Mouse (Mus musculus): ENCODE data around the gene Yipf7. TPM values are rescaled to one million over a fixed set of nuclear protein-coding genes. Genes with fewer than 3 reads are reported as not detected.
A peak's percentile ranks its signal among the peaks of the same experiment; 100 is the strongest.

Gene Yipf7
- total RNA-seq (2021), result under 1 TPM in 1 of 2 experiments, not detected in 1; 0.26 TPM
- long read RNA-seq, experiment 1, result 0 reads
- long read RNA-seq, experiment 2, partial matches to known transcripts, result 0 of 2 reads
- long read RNA-seq, experiment 2, other reads (novel, unspliced or antisense), result 0 of 2 reads

DNA sequence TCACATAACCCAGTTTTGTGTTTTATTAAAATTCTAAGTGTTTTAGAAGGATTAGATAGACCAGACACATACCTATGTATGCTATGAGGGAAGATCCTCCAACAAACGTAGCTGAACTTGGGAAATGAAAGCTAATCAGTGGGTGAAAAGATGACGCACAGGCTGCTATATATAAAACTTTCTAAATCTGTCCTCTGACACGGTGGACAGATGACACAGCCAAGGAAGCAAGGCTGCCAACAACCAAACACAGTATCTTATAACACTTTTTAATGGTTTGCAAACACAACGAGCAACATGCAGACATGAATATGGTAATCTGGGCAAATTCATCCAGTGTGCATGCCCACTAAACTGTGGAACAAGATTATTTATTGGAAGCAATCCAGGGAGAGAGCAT is at the start of gene Yipf7:
TSS of gene Yipf7 (minus strand) at position 160 of the 400 bp plus-strand sequence.
- no peak for DNase-seq (ENCODE audit: low spot score in 2 of 2)

DNA sequence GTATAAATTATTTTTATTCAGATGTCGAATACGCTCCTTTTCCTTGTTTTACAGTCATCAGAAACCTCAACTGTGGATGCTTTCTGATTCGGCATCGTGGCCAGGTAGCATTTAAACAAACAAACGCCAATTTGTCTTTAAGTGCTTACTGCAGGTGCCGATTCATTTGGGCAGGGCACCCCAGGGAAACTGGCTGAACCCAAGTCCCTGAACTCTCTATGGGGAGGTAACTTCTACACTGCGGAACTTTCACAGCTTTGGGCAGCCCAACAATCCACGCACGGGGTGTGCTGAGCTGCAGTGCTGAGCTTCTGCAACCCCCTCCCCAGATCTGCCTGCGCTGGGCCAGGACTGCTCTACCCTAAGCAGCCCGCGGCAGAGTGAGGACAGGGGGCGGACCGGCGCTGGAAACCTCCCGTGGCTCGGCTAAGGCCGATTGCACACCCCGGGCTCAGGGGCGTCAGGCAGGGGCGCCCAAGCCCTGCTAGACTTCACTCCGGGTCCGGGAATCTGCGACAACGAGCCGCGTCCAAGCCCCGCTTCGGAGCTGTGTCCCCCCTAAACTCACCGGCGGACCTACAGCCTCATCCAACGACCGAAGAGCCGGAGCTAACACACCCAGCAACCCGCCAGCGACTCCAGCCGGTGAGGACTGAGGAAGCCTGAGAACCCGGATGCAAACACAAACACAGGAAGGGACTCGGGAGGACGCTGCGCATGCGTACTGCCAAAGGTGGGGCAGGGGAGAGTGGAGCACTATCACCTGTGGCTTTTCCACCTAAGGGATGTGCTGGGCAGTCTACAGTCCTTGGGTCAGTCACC is 49.4 kb upstream of the Yipf7 start, which contains the start of gene Gnpda2:
TSS of gene Gnpda2 (minus strand) at position 701 of the 822 bp plus-strand sequence.
- DNase-seq (ENCODE audit: low spot score in 2 of 2), result peak; percentile 69

DNA sequence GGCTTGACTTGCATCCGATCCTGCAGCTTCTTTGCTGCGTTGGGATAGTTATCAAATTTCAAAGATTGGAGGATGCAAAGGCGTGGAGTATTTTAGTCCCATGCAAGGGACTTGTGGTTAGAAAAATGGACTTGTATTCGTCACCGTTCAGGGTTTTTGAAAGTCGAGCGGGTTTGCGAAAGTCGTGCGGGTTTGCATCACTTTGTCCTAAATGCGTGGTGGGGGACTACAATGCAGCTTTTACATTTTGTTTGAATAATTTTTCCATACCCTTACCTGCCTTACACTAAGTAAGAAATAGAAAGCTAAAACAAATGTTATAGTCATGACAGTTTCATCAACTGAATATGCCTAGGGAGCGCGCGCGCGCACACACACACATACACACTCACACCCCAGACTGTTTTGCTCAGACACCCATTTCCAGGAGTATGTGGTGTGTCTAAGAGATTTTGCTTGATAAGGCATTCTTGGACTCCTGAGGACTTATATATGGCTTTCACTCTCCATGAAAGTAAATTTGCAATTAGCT is 15.0 kb upstream of the Yipf7 start:
- no peak for DNase-seq (ENCODE audit: low spot score in 2 of 2)

DNA sequence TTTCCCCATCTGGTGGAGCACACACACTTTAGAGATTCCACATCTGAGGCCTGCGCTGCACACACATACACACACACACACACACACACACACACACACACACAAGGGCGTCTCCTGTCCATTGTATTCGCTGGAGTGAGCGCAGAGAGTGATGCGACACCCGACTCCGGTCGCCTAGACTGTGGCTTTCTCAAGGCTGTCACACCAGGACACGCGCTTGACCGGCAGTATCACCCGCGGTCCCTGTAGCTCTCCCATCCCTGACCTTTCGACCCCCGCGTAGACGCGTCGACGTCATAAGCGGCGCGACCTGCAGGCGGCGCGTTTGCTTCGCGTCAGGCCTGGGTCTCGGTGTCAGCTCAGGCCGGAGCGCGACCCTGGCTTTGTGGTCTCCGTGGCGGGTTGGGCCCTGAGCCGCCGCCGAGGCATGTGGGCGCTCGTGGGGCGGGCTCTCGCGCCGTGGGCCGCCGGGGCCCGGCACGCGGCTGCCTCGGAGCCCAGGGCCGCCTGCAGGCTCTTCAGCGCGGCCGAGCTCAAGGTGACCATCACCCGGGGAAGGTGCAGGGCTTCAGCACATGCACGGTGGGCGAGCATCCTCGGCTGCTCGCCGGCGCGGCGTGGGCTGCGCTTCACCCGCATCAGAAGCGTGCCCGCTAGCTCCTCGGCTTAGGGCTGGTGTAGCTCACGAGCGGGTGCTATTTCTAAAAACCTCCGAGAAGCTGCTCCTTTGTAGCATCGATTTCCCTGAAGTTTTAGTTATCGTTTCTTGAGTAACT is 14.4 kb upstream of the Yipf7 start, which contains the start of gene Guf1:
TSS of gene Guf1 (plus strand) at position 296 of the 776 bp plus-strand sequence.
- DNase-seq (ENCODE audit: low spot score in 2 of 2), result peak; percentile 98

DNA sequence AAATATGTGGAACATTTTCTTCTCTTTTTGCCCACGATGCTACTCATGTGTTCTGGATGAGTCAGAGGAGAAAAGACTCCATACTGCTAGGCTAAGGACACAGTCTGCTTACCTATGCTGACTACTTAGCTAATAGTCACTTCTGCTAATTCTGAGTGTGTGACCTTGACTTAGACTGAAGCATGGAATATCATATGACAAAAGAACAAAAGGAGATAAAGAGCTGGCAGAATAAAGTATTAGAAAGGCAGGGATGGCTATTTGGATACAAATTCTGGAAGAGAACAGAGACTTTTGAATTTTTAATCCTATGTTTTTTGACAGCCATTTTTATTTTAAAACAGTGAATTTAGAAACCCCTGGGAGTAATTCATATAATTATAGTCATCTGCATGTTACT is 768 bp downstream of the Yipf7 start:
- DNase-seq (ENCODE audit: low spot score in 2 of 2), result no peak

DNA sequence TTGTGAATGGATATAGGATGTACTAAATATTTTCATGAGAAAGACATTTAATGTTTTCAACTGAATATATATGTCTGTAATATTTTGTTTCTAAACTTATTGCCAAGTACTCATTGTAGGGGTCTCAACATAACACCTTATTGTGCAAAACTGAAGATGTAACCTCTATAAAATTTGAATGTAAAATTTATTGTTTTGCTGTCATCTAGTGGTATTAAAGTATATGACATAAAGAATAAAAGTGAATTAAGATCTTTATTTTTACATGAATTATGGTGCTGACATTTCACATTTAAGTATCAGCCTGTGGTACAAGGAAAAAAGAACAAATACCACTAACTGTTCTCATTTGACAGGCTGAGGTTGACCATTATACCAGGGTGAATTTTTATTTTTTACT is 18.5 kb downstream of the Yipf7 start:
- DNase-seq (ENCODE audit: low spot score in 2 of 2), result no peak

DNA sequence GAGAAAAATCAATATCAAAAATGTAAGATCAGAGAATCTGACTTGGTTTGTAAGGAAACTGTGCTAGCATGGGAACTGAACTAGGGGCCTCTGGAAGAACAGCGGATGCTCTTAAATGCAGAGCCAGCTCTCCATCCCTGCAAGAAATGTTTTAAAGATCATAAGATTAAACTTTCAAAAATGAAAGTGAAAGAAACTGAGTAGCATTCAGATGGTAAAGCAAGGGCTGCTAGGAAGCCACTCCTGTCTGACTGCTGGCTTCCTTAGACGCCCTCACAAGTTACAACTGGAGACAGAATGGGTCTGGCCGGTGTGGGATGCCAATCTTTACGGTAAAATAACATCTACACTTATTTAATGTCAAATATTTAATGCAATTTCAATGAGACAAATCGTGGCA is 20.4 kb downstream of the Yipf7 start:
- no peak for DNase-seq (ENCODE audit: low spot score in 2 of 2)

DNA sequence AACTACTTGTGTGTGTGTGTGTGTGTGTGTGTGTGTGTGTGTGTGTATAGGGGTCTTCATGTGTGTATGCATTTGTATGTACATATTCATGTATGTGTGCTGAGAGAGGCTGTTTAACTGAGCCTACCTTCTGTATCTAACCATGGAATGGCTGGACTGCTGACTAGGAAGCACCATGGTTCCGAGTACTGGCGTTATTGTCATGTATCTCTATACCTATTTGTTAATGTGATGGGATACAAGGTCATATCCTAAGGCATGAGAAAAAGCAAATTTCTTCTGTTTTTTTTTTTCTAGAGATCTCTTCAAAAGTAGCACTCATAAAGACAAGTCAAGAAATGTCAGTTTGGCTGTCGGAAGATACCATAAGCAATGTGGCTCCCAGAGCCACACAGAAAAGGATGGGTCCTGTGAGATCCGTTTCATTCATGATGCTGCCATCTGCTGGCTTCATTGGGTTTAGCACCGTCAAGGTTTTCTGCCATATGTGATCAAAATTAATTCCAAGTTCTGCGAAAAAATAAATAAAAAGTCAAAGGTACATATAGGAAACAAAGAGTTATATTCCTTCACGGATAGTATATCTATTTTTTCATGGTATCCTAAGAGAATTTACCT is 21.7 kb downstream of the Yipf7 start:
- DNase-seq (ENCODE audit: low spot score in 2 of 2), result peak; percentile 21 to 37

DNA sequence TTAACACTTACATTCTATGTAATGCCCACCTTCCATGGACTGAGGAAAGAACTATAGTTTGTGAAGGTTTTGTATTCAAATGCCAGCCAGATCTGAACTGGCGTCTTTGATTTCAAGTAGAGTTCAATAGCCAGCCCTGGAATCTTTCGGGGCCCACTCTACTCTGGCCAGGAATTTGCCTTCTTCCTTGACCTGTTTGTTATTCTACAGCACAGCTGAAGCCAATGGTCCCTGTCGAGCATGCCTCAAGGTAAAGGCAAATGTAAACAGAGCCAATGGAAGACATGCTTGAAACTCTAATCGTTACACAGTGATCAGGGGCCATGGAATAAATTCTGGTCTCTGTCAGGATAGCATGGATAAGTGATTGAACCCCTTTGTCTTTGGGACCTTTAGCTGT is 30.2 kb downstream of the Yipf7 start:
- DNase-seq (ENCODE audit: low spot score in 2 of 2), result no peak

DNA sequence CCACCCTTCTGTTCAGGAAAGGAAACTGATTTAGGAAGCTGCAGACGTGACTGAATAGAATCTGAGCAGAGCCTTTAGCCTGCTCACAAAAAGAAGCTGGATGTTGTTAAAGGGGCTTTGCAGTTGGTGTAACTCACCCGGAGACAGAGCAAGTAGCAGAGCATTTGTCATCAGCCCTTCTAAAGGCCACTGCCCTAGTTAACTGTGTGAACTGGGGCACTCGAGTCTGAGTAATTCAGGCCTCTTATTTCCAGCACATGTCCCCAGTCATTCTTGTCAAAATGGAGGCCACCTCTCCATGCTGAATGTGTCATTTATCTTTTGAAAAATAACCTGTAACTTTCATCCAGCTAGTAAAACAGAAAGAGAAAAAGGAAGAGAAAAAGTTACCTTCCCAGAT is 30.8 kb downstream of the Yipf7 start:
- DNase-seq (ENCODE audit: low spot score in 2 of 2), result no peak

DNA sequence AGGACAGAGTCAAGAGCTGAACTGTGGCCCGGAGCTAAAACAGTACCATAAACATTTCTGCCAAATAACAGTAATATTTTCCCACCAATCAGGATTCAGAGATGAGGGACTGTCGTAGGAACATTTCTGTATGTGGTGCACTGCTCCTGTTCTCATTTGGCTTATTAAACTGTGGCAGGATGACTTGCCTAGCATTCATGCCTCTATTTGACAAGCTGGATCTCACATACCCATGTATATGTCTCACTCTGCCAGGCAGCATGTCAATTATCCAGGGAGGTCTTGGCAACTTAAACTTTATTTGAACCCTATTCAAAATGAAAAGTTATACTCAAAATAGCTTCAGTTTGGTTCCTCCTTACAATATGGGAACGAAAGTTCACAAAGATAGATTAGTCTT is 35.4 kb downstream of the Yipf7 start:
- DNase-seq (ENCODE audit: low spot score in 2 of 2), result no peak

DNA sequence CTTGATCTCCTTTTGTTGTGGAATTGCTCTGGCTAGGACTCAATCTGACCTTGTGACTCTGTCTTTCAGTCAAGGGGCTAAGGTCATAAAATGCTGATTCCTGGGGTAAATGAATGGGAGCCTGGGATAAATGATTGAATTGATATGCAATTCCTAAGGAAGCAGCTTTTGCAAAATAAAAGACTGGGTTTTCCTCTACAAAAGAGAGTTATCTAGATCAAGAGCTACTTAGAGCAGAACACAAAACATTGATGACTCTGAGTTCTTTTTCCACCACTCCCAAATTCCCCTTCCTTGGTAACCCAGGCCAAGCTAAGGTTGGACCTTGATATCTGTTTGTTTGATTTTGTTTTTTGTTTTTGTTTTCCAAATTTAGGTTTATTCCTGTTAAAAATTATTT is 53.4 kb downstream of the Yipf7 start:
- DNase-seq (ENCODE audit: low spot score in 2 of 2), result no peak

DNA sequence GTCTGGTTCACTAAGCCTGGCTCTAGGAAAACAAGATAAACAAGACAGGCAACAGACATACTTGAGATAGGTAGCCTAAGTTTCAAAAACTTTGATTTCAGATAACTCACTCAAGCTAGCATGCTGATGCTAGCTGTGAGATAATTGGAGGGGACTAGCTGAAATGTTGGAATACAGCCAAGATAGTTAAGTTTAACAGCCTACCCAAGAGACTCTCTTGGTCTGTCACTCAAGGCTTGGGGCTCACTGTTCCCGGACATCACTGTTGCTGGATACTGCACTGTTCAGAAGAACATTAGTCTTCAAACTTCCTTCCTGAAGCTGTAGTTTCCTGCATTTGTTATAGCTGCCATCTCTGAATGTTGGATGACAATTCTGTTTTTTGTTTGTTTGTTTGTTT is 74.9 kb downstream of the Yipf7 start:
- no peak for DNase-seq (ENCODE audit: low spot score in 2 of 2)

Other genes with a start within 250 kb of the Yipf7 start
- under 1 TPM; 0.38 to 0.43 TPM for gene Kctd8, start 201.0 kb downstream of the Yipf7 start, total RNA-seq (2021)
- 10 to 100 TPM; 20.2 to 22.0 TPM for gene Guf1, start 14.3 kb upstream of the Yipf7 start, total RNA-seq (2021)
- 10 to 100 TPM; 15.9 to 22.1 TPM for gene Gnpda2, start 49.7 kb upstream of the Yipf7 start, total RNA-seq (2021)